Mouse (Mus musculus) liver, embryonic 13.5 days (tissue): ENCODE measurements around the gene Pklr. TPM values are rescaled to one million over a fixed set of nuclear protein-coding genes. Genes with fewer than 3 reads are reported as not detected.

Source experiments
- ATAC-seq: fragments of 200-750 bp; cut with Nextera tagmentation; 2 replicates; pipeline ENCODE4 v1.8.0; 2017; ENCODE audit warnings: low read depth, mild to moderate bottlenecking, moderate number of reproducible peaks, moderate library complexity
- DNase-seq: peaks from one replicate; pipeline ENCODE4 v3.0.0; 2022
- H3K27ac ChIP-seq: fragments of 300-500 bp; sonication (generic); 2 replicates; pipeline ENCODE4 v1.5.1; 2015; ENCODE audit warnings: moderate library complexity, mild to moderate bottlenecking, inconsistent platforms
- H3K27me3 ChIP-seq: fragments of 300-500 bp; sonication (generic); 2 replicates; pipeline ENCODE4 v1.6.1; 2015; ENCODE audit warnings: mild to moderate bottlenecking, inconsistent platforms
- H3K36me3 ChIP-seq: fragments of 300-500 bp; sonication (generic); 2 replicates; pipeline ENCODE4 v1.6.1; 2015; ENCODE audit warnings: mild to moderate bottlenecking, inconsistent platforms
- H3K4me1 ChIP-seq: fragments of 300-500 bp; sonication (generic); replicated peaks from 2 replicates; pipeline ENCODE4 v1.6.1; 2015; ENCODE audit warnings: inconsistent platforms
- H3K4me2 ChIP-seq: fragments of 300-500 bp; sonication (generic); 2 replicates; pipeline ENCODE4 v1.6.1; 2015; ENCODE audit warnings: inconsistent platforms, mild to moderate bottlenecking, moderate library complexity
- H3K4me3 ChIP-seq: fragments of 300-500 bp; sonication (generic); replicated peaks from 2 replicates; pipeline ENCODE4 v1.5.1; 2015; ENCODE audit warnings: mild to moderate bottlenecking, inconsistent platforms
- H3K9ac ChIP-seq: fragments of 300-500 bp; sonication (generic); 2 replicates; pipeline ENCODE4 v1.6.1; 2015; ENCODE audit warnings: mild to moderate bottlenecking, inconsistent platforms
- H3K9me3 ChIP-seq: fragments of 300-500 bp; sonication (generic); replicated peaks from 2 replicates; pipeline ENCODE4 v1.6.1; 2016; ENCODE audit warnings: inconsistent platforms
- WGBS: fragments of 180-500 bp; shearing (Covaris S2); methylation state at CpG from one replicate; pipeline ENCODE4 v1.1.7; 2015; ENCODE audit not compliant: insufficient replicate concordance; 5-methylcytosine and 5-hydroxymethylcytosine counted together
- polyA plus RNA-seq: library from polyadenylated mRNA; unstranded; fragments of >200 nt; fragmentation: Nextera tagmentation; extraction: Ambion mirVana; gene quantifications from 2 replicates; pipeline ENCODE4 v1.2.1, GENCODE M21; 2015

The Pklr gene
- polyA plus RNA-seq, 1 experiment from 2014 or later = 133 TPM

- H3K4me1 ChIP-seq = peaks cover 56% of the 10 kb centered on the region
- H3K4me3 ChIP-seq = peak overlapping the region; percentile 74
- peak overlapping the region; percentile 84 for H3K27ac ChIP-seq
- H3K27me3 ChIP-seq = no peaks in the 10 kb centered on the region
- ATAC-seq = peak; percentile 45
- no peaks in the 10 kb centered on the region for H3K9me3 ChIP-seq
- DNase-seq = no peak
- WGBS = under 1% methylated on average over 19 of the region's 19 CpGs
- H3K9ac ChIP-seq = peak overlapping the region; percentile 80
- peaks cover 34% of the 10 kb centered on the region for H3K36me3 ChIP-seq
- H3K4me2 ChIP-seq = peak overlapping the region; percentile 93
These were observed 34.5 kb upstream of the Pklr start for GRCm38 (mm10) chr3:89101459-89101811.

GRCm38 (mm10) chr3:89101812-89102494 is 34.0 kb upstream of the Pklr start, which contains the start of gene Fdps:
Fdps (minus strand) TSS chr3:89101959.
- Histone ChIP-seq H3K36me3 (peaks cover 29% of the 10 kb centered on the region), H3K9me3 (no peaks in the 10 kb centered on the region), H3K4me3 (peak within 1 kb of the TSS; percentile 74), H3K4me1 (peaks cover 58% of the 10 kb centered on the region), H3K9ac (peak within 1 kb of the TSS; percentile 80), H3K27ac (peak within 1 kb of the TSS; percentile 85), H3K27me3 (no peaks in the 10 kb centered on the region), H3K4me2 (peak within 1 kb of the TSS; percentile 93)
- ATAC-seq = peak; percentile 98
- DNase-seq = peak; percentile 98
- WGBS = under 1% methylated on average over 26 of the region's 26 CpGs

- WGBS = 51% methylated on average over 12 of the region's 12 CpGs
- H3K4me1 ChIP-seq = peaks cover 56% of the 10 kb centered on the region
- H3K36me3 ChIP-seq = peaks cover 22% of the 10 kb centered on the region
- ATAC-seq (no peak), DNase-seq (no peak)
- no peaks in the 10 kb centered on the region for H3K27me3 ChIP-seq
- H3K9ac ChIP-seq = peak overlapping the region; percentile 60
- H3K4me2 ChIP-seq = peak overlapping the region; percentile 68
- H3K4me3 ChIP-seq = peak overlapping the region; percentile 55
- peak overlapping the region; percentile 85 for H3K27ac ChIP-seq
- no peaks in the 10 kb centered on the region for H3K9me3 ChIP-seq
These were observed 33.2 kb upstream of the Pklr start for GRCm38 (mm10) chr3:89102495-89103290.

- ATAC-seq = no peak
- Histone ChIP-seq H3K4me1 (peaks cover 55% of the 10 kb centered on the region), H3K27me3 (no peaks in the 10 kb centered on the region), H3K27ac (peak overlapping the region; percentile 85), H3K9me3 (no peaks in the 10 kb centered on the region), H3K4me3 (no peak overlapping the region), H3K36me3 (peaks cover 17% of the 10 kb centered on the region), H3K9ac (no peak overlapping the region), H3K4me2 (no peak overlapping the region)
- no peak for DNase-seq
- 42% methylated on average over 4 of the region's 4 CpGs for WGBS
These were observed 32.7 kb upstream of the Pklr start for GRCm38 (mm10) chr3:89103291-89103595.

GRCm38 (mm10) chr3:89106881-89107280 is 29.1 kb upstream of the Pklr start:
- no peaks in the 10 kb centered on the region for H3K9me3 ChIP-seq
- no peak for DNase-seq
- no peaks in the 10 kb centered on the region for H3K27me3 ChIP-seq
- no peak overlapping the region for H3K27ac ChIP-seq
- no peak overlapping the region for H3K9ac ChIP-seq
- no peak overlapping the region for H3K4me2 ChIP-seq
- no peak overlapping the region for H3K4me3 ChIP-seq
- no peak for ATAC-seq
- peaks cover 27% of the 10 kb centered on the region for H3K4me1 ChIP-seq
- no peaks in the 10 kb centered on the region for H3K36me3 ChIP-seq

GRCm38 (mm10) chr3:89107545-89107944 is 28.4 kb upstream of the Pklr start:
- H3K36me3 ChIP-seq = no peaks in the 10 kb centered on the region
- no peak overlapping the region; the same call in 1 of the 2 replicates for H3K27ac ChIP-seq
- H3K27me3 ChIP-seq = no peaks in the 10 kb centered on the region
- H3K4me1 ChIP-seq = peaks cover 22% of the 10 kb centered on the region
- H3K4me2 ChIP-seq = no peak overlapping the region
- H3K9me3 ChIP-seq = no peaks in the 10 kb centered on the region
- H3K9ac ChIP-seq = no peak overlapping the region
- WGBS = 43% methylated on average over 3 of the region's 3 CpGs
- no peak for ATAC-seq
- H3K4me3 ChIP-seq = no peak overlapping the region
- no peak for DNase-seq

GRCm38 (mm10) chr3:89108146-89108545 is 27.8 kb upstream of the Pklr start:
- no peaks in the 10 kb centered on the region for H3K9me3 ChIP-seq
- H3K36me3 ChIP-seq = no peaks in the 10 kb centered on the region
- H3K4me3 ChIP-seq = no peak overlapping the region
- H3K4me2 ChIP-seq = no peak overlapping the region
- DNase-seq (no peak), ATAC-seq (no peak)
- no peak overlapping the region for H3K9ac ChIP-seq
- WGBS = 51% methylated on average over 1 of the region's 1 CpGs
- H3K27me3 ChIP-seq = no peaks in the 10 kb centered on the region
- H3K4me1 ChIP-seq = peaks cover 16% of the 10 kb centered on the region
- no peak overlapping the region for H3K27ac ChIP-seq

GRCm38 (mm10) chr3:89113058-89113457 is 22.9 kb upstream of the Pklr start:
- ATAC-seq = no peak
- H3K27ac ChIP-seq = peak overlapping the region; percentile 23; the same call in 1 of the 2 replicates
- 81% methylated on average over 4 of the region's 4 CpGs for WGBS
- H3K9me3 ChIP-seq = no peaks in the 10 kb centered on the region
- no peak overlapping the region for H3K4me2 ChIP-seq
- no peak for DNase-seq
- no peaks in the 10 kb centered on the region for H3K36me3 ChIP-seq
- H3K9ac ChIP-seq = no peak overlapping the region
- peaks cover 33% of the 10 kb centered on the region for H3K4me1 ChIP-seq
- H3K27me3 ChIP-seq = no peaks in the 10 kb centered on the region
- no peak overlapping the region for H3K4me3 ChIP-seq

GRCm38 (mm10) chr3:89115522-89115921 is 20.4 kb upstream of the Pklr start:
- 5% methylated on average over 2 of the region's 2 CpGs for WGBS

GRCm38 (mm10) chr3:89123313-89123712 is 12.6 kb upstream of the Pklr start:
- 67% methylated on average over 2 of the region's 2 CpGs for WGBS
- no peak overlapping the region for H3K9ac ChIP-seq
- no peak overlapping the region for H3K27ac ChIP-seq
- no peak overlapping the region for H3K4me3 ChIP-seq
- no peak for ATAC-seq
- H3K9me3 ChIP-seq = no peaks in the 10 kb centered on the region
- H3K36me3 ChIP-seq = no peaks in the 10 kb centered on the region
- H3K4me2 ChIP-seq = no peak overlapping the region
- peaks cover 24% of the 10 kb centered on the region for H3K4me1 ChIP-seq
- H3K27me3 ChIP-seq = no peaks in the 10 kb centered on the region
- DNase-seq = no peak

More at GRCm38 (mm10) chr3:89115522-89115921, 20.4 kb upstream of the Pklr start:
- ATAC-seq (peak; percentile 85), DNase-seq (peak; percentile 64)
- Histone ChIP-seq H3K27ac (peak overlapping the region; percentile 75), H3K4me3 (no peak overlapping the region), H3K9me3 (no peaks in the 10 kb centered on the region), H3K4me2 (peak overlapping the region; percentile 47), H3K36me3 (no peaks in the 10 kb centered on the region), H3K27me3 (no peaks in the 10 kb centered on the region), H3K4me1 (peaks cover 34% of the 10 kb centered on the region), H3K9ac (no peak overlapping the region)

GRCm38 (mm10) chr3:89124241-89124640 is 11.7 kb upstream of the Pklr start:
- Histone ChIP-seq H3K27ac (no peak overlapping the region), H3K4me3 (no peak overlapping the region), H3K4me1 (peaks cover 34% of the 10 kb centered on the region), H3K9ac (no peak overlapping the region), H3K9me3 (no peaks in the 10 kb centered on the region), H3K27me3 (no peaks in the 10 kb centered on the region), H3K4me2 (no peak overlapping the region), H3K36me3 (no peaks in the 10 kb centered on the region)
- no peak for DNase-seq
- ATAC-seq = no peak
- 58% methylated on average over 3 of the region's 3 CpGs for WGBS

GRCm38 (mm10) chr3:89125981-89126380 is 10.0 kb upstream of the Pklr start:
- no peak overlapping the region for H3K4me2 ChIP-seq
- 84% methylated on average over 3 of the region's 3 CpGs for WGBS
- no peak for ATAC-seq
- H3K4me3 ChIP-seq = no peak overlapping the region
- no peak for DNase-seq
- H3K27me3 ChIP-seq = no peaks in the 10 kb centered on the region
- H3K9me3 ChIP-seq = no peaks in the 10 kb centered on the region
- no peak overlapping the region for H3K27ac ChIP-seq
- H3K9ac ChIP-seq = no peak overlapping the region
- H3K4me1 ChIP-seq = peaks cover 51% of the 10 kb centered on the region
- no peaks in the 10 kb centered on the region for H3K36me3 ChIP-seq
